Mouse (Mus musculus) lung, adult 18-20 months (tissue): ENCODE data around the gene Taar8c.

Experiments
- DNase-seq, 2 experiments: peaks; one replicate each; pipeline ENCODE4 v3.0.0; 2022; ENCODE audit warnings: mixed read lengths in 2 of 2

Gene Taar8c

GRCm38 (mm10) chr10:24058986-24059385, 42.7 kb downstream of the Taar8c start:
- DNase-seq = no peak

- no peak for DNase-seq
Observed at GRCm38 (mm10) chr10:24052039-24052438, 49.7 kb downstream of the Taar8c start.
